Mouse (Mus musculus): ENCODE measurements at regions not wholly inside any gene's neighbourhood (a gene's known extent, or its start where the extent isn't known, plus 50 kb on each side); places are given as distances from the start of the nearest gene placed in this dataset.

GRCm38 (mm10) chr5:102395608-102396146, 85.5 kb upstream of the Arhgap24 start:
- TF ChIP-seq GATA1 (IDR thresholded peaks at IDR 0.05; ENCODE audit: borderline replicate concordance, low read length), result no peak
- no peak for TF ChIP-seq CTCF (IDR thresholded peaks at IDR 0.05; ENCODE audit: low read depth, low read length)

Measured in G1E (cell line).